Mouse (Mus musculus) forebrain, embryonic 14.5 days (tissue): ENCODE results near the gene Paxbp1. TPM values are rescaled to one million over a fixed set of nuclear protein-coding genes. Genes with fewer than 3 reads are reported as not detected.
"Not testable (repeated sequence)": the region's sequence is repeated elsewhere in the genome, so short reads cannot be mapped to it uniquely, and the experiment has no call there.

Source experiments
- ATAC-seq: fragments of 200-750 bp; cut with Nextera tagmentation; 2 replicates; pipeline ENCODE4 v1.8.0; 2017; ENCODE audit warnings: mild to moderate bottlenecking, moderate library complexity
- DNase-seq: peaks from one replicate; pipeline ENCODE4 v3.0.0-alpha.2; 2015; ENCODE audit warnings: low spot score
- H3K27ac ChIP-seq: fragments of 300-500 bp; sonication (generic); 2 replicates; pipeline ENCODE4 v1.5.1; 2014; ENCODE audit warnings: low read depth, mild to moderate bottlenecking, control low read depth, low read length, moderate library complexity
- H3K27me3 ChIP-seq: fragments of 300-500 bp; sonication (generic); replicated peaks from 2 replicates; pipeline ENCODE4 v1.6.1; 2014; ENCODE audit warnings: low read length, control low read depth, mixed read lengths; ENCODE audit not compliant: control insufficient read depth, insufficient read depth
- H3K36me3 ChIP-seq: fragments of 300-500 bp; sonication (generic); 2 replicates; pipeline ENCODE4 v1.6.1; 2014; ENCODE audit warnings: low read length, control low read depth; ENCODE audit not compliant: control insufficient read depth, insufficient read depth
- H3K4me1 ChIP-seq: fragments of 300-500 bp; sonication (generic); 2 replicates; pipeline ENCODE4 v1.6.1; 2014; ENCODE audit warnings: antibody characterized with exemption, low read length, control low read depth; ENCODE audit not compliant: control insufficient read depth, insufficient read depth
- H3K4me2 ChIP-seq: fragments of 300-500 bp; sonication (generic); 2 replicates; pipeline ENCODE4 v1.6.1; 2014; ENCODE audit warnings: mild to moderate bottlenecking, control low read depth, low read length
- H3K4me3 ChIP-seq: fragments of 300-500 bp; sonication (generic); 2 replicates; pipeline ENCODE4 v1.5.1; 2014; ENCODE audit warnings: low read depth, low read length, control low read depth
- H3K9ac ChIP-seq: fragments of 300-500 bp; sonication (generic); 2 replicates; pipeline ENCODE4 v1.6.1; 2014; ENCODE audit warnings: mild to moderate bottlenecking, low read length, control low read depth, moderate library complexity
- H3K9me3 ChIP-seq: fragments of 300-500 bp; sonication (generic); replicated peaks from 2 replicates; pipeline ENCODE4 v1.6.1; 2016; ENCODE audit warnings: low read length, control low read depth, mixed read lengths; ENCODE audit not compliant: control insufficient read depth
- WGBS: fragments of 180-500 bp; shearing (Covaris S2); extraction: QIAGEN DNeasy Blood & Tissue Kit; methylation state at CpG from one replicate; pipeline ENCODE4 v1.1.7; 2014; 5-methylcytosine and 5-hydroxymethylcytosine counted together
- polyA plus RNA-seq: library from polyadenylated mRNA; unstranded; fragments of >200 nt; fragmentation: Nextera tagmentation; extraction: Ambion mirVana; gene quantifications from 2 replicates; pipeline ENCODE4 v1.2.1, GENCODE M21; 2014

Paxbp1 gene
- polyA plus RNA-seq, 1 experiment from 2014 or later: 48.1 TPM

DNA sequence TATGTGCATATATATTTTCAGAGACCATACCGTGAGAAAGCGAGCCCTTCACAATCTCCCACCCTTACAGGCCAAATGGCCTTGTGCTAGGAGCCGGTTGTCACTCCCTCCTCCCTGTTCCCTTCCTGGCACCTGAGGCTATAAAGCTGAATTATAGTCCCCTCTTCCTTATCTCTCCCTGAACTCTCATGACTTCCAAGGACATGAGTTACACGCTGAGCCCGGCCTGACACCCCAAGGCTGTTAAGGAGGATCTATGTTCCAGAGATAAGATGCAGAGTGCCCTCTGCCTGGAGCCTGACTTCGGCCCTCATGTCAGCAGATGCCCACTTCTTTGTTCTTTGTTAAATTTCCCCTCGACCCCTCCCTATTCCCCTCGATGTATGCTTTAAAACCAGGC lies 31.1 kb upstream of the Paxbp1 start:
- not testable (repeated sequence) for H3K9ac ChIP-seq, H3K27me3 ChIP-seq, H3K4me3 ChIP-seq, H3K4me2 ChIP-seq, H3K4me1 ChIP-seq, H3K36me3 ChIP-seq, H3K9me3 ChIP-seq, DNase-seq, ATAC-seq, H3K27ac ChIP-seq
- 88% methylated on average over 8 of the region's 8 CpGs for WGBS

DNA sequence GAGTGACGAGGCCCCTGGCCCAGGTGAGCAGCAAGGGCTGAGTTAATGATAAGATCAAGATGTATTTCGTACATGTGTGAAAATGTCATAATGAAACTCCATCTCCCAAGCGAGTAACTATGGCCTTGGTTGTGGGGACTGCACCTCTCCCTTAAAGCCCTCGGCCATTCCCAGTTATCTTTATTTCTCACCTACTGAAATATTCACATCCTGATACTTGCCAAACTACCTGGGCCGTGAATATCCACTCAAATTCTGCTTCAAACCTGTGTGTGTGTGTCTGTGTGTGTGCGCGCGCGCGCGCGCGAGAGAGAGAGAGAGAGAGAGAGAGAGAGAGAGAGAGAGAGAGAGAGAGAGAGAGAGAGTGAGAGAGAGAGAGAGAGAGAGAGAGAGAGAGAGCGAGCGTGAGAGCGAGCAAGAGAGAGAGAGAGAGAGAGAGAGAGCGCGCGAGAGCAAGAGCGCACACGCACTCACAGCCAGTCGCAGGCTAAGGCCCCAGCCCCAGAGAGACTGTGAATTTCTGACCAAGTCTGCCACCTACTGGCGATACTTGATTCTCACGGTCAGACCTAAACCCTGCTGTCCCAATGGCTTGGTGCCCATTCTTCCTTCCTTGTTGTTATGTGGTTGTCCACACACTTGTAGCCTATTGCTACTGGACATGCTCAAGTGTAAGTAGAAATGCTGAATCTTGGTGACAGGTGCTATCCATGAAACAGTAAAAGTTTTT lies 29.0 kb upstream of the Paxbp1 start:
- no peak overlapping the region for H3K27ac ChIP-seq

GRCm38 (mm10) chr16:91072256-91072655 lies 27.9 kb upstream of the Paxbp1 start:
- ATAC-seq: no peak
- no peak for DNase-seq
- Histone ChIP-seq H3K27me3 (no peaks in the 10 kb centered on the region), H3K9me3 (no peaks in the 10 kb centered on the region), H3K4me1 (peaks cover 4% of the 10 kb centered on the region; the same call in 1 of the 2 replicates), H3K4me2 (no peak overlapping the region), H3K4me3 (no peak overlapping the region), H3K27ac (no peak overlapping the region), H3K9ac (no peak overlapping the region), H3K36me3 (no peaks in the 10 kb centered on the region)
- WGBS: 86% methylated on average over 1 of the region's 1 CpGs

More for the DNA sequence above, 29.0 kb upstream of the Paxbp1 start:
- H3K27me3 ChIP-seq: no peaks in the 10 kb centered on the region
- H3K4me2 ChIP-seq: peak overlapping the region; percentile 14; the same call in 1 of the 2 replicates
- no peak overlapping the region for H3K4me3 ChIP-seq
- DNase-seq: peak; percentile 96
- ATAC-seq: peak; percentile 99
- peaks cover 4% of the 10 kb centered on the region; the same call in 1 of the 2 replicates for H3K4me1 ChIP-seq
- H3K9ac ChIP-seq: no peak overlapping the region
- 40% methylated on average over 23 of the region's 24 CpGs for WGBS
- H3K36me3 ChIP-seq: no peaks in the 10 kb centered on the region
- no peaks in the 10 kb centered on the region for H3K9me3 ChIP-seq

DNA sequence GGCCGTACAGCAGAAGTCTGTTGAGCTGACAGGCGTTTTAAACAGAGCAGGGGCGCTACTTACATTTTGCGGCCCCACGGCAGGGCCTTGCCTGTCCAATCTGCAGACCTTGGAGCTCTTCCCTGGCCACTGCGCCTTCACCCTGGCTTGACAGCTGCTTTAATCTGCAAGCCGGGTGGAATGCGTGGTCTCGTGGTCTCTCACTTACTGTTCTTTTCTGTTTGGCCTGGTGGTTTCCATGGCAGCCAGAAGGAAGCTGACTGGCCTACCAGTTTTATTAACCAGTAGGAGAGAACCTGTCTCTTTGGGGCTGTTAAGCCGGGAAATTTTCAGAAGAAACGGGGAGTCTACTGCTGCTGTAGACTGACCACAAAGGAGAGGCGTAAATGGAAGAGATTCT lies 24.6 kb upstream of the Paxbp1 start:
- 28% methylated on average over 12 of the region's 12 CpGs for WGBS
- Histone ChIP-seq H3K27me3 (no peaks in the 10 kb centered on the region), H3K27ac (no peak overlapping the region), H3K9ac (no peak overlapping the region), H3K4me2 (peak overlapping the region; percentile 14), H3K4me3 (no peak overlapping the region), H3K9me3 (no peaks in the 10 kb centered on the region), H3K36me3 (no peaks in the 10 kb centered on the region), H3K4me1 (peaks cover 4% of the 10 kb centered on the region; the same call in 1 of the 2 replicates)
- ATAC-seq (peak; percentile 21; the same call in 1 of the 2 replicates), DNase-seq (peak; percentile 62)

DNA sequence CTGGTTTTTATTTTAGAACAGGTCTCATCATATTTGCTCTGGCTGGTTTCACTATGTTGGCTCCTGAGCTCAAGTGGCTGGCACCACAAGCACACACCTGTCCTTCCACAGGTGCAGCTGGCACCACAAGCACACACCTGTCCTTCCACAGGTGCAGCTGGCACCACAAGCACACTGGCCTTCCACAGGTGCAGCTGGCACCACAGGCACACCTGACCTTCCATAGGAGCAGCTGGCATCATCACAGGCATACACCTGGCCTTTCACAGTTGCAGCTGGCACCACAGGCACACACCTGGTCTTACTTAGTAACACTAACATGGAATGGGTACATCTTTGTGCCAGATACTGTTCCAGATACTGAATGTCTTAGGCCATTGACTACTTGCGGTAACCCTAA lies 22.8 kb upstream of the Paxbp1 start:
- Histone ChIP-seq H3K4me2 (no peak overlapping the region), H3K4me1 (peaks cover 4% of the 10 kb centered on the region; the same call in 1 of the 2 replicates), H3K4me3 (no peak overlapping the region), H3K9ac (no peak overlapping the region), H3K36me3 (no peaks in the 10 kb centered on the region), H3K27me3 (no peaks in the 10 kb centered on the region), H3K9me3 (no peaks in the 10 kb centered on the region), H3K27ac (no peak overlapping the region)
- ATAC-seq (no peak), DNase-seq (no peak)
- WGBS: 100% methylated on average over 1 of the region's 1 CpGs

DNA sequence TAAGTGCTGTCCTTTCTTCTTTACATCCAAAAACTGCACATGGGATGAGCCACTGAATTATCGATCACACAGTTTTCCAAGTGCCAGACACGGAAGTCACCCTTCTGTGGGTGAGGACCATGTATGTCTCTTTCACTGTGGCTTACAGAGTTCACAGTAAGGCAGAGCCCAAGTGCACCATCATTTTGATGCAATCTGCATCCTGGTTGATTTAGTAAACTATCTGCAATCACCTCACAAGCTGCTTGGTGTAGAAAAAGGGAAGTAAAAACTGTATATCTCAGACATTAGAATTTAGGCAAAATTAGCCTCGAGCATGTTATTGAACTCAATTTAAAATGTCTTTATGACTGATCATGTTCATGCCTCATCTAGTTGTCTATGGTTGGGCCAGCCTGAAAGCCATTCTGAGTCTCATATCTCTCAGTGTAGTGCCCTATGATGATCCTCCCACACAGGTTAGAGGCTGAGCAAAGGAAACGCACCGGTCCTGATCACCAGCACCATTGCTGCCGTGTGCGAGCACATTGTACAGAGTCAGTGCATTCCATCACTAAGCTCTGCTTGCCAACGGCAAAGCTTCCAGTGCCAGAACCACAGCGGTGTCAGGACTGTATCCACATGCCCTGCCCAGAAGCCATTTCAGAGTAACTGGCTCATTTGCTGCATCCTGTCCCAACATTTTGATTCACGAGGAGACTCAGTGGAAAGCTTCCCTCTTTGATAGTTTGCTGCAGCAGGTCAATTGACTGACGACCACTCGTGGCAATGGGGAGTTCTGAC lies 20.4 kb upstream of the Paxbp1 start:
- Histone ChIP-seq H3K4me2 (no peak overlapping the region), H3K4me3 (no peak overlapping the region), H3K27ac (no peak overlapping the region), H3K9me3 (no peaks in the 10 kb centered on the region), H3K9ac (no peak overlapping the region), H3K4me1 (peaks cover 4% of the 10 kb centered on the region; the same call in 1 of the 2 replicates), H3K36me3 (no peaks in the 10 kb centered on the region), H3K27me3 (no peaks in the 10 kb centered on the region)
- WGBS: 87% methylated on average over 12 of the region's 12 CpGs
- DNase-seq (no peak), ATAC-seq (no peak)

DNA sequence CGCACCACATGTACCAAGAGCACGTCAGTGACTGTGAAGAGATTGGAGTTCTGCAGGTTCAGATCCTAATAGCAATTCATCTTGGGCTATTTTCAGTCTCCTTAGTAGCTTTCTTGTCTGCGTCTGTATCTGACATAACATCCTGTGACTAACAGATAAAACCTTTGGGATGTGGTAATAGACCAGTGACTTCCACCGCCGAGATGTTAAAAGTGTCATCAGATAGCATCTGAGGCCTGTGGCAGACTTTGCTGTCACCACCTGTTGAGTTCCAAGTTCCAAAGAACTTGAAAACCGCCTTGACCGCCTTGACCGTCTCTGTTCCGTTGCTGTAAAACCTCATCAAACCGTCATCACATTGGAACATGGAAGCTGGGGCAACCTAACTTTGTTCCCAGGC lies 19.4 kb upstream of the Paxbp1 start:
- Histone ChIP-seq H3K4me2 (no peak overlapping the region), H3K27ac (no peak overlapping the region), H3K4me1 (no peaks in the 10 kb centered on the region), H3K36me3 (no peaks in the 10 kb centered on the region), H3K9ac (no peak overlapping the region), H3K4me3 (no peak overlapping the region), H3K9me3 (no peaks in the 10 kb centered on the region), H3K27me3 (no peaks in the 10 kb centered on the region)
- ATAC-seq (no peak), DNase-seq (no peak)
- 95% methylated on average over 10 of the region's 10 CpGs for WGBS

GRCm38 (mm10) chr16:91061531-91062318 lies 17.4 kb upstream of the Paxbp1 start:
- H3K36me3 ChIP-seq: no peaks in the 10 kb centered on the region
- ATAC-seq (no peak), DNase-seq (no peak)
- no peak overlapping the region for H3K4me3 ChIP-seq
- 88% methylated on average over 13 of the region's 13 CpGs for WGBS
- no peaks in the 10 kb centered on the region for H3K27me3 ChIP-seq
- no peaks in the 10 kb centered on the region for H3K9me3 ChIP-seq
- no peak overlapping the region for H3K9ac ChIP-seq
- H3K4me2 ChIP-seq: no peak overlapping the region
- no peak overlapping the region for H3K27ac ChIP-seq
- H3K4me1 ChIP-seq: no peaks in the 10 kb centered on the region
